Mouse (Mus musculus) bone marrow macrophage, adult 2 months (primary cell): ENCODE results near the gene Tlcd2.

Experiments
- CTCF ChIP-seq: IDR thresholded peaks from 2 replicates; pipeline ENCODE4 v1.5.1; 2012; ENCODE audit warnings: low read depth, mild to moderate bottlenecking, low read length, moderate library complexity
- POLR2A ChIP-seq: IDR thresholded peaks from 2 replicates; pipeline ENCODE4 v1.6.1; 2012; ENCODE audit warnings: mild to moderate bottlenecking, low read depth, low read length, borderline replicate concordance

DNA sequence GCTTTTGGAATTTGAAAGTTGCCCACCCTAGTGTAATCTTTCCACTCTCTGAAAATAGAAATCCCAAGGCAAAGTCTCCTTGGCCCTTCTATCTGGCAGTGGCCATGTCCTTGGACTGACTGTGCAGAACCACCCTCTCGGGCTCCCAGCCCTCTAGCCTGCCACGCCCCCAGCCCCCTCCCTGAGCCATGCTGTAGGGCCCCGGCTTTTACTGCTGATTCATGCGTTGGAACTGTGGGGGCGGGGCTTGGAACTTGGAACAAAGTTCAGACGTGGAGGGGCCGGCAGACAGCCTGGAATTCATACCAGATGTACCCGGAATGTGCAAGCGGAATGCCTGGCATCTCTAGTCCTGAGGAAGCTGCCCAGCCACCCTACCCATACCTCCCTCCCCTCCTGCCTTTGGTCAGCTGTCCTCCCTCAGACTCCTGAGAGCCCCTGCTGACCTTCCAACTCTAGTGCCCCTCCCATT lies 1.4 kb downstream of the Tlcd2 start:
- no peak for TF ChIP-seq CTCF
- no peak for TF ChIP-seq POLR2A
